Mouse (Mus musculus): ENCODE measurements around the gene Gm3488.
"Not testable (repeated sequence)": the region's sequence is repeated elsewhere in the genome, so short reads cannot be mapped to it uniquely, and the experiment has no call there.

Gm3488 gene

GRCm38 (mm10) chr14:5501374-5501773 lies at the start of gene Gm3488:
Gene Gm3488, plus strand, starts transcription at chr14:5501674.
- DNase-seq (ENCODE audit: low spot score in 2 of 2): not testable (repeated sequence)

- not testable (repeated sequence) for DNase-seq (ENCODE audit: low spot score in 2 of 2)
Measured at GRCm38 (mm10) chr14:5455367-5455766, 46.1 kb upstream of the Gm3488 start, which contains the start of gene Gm3194. Gene Gm3194, minus strand, starts transcription at chr14:5455467.

DNA sequence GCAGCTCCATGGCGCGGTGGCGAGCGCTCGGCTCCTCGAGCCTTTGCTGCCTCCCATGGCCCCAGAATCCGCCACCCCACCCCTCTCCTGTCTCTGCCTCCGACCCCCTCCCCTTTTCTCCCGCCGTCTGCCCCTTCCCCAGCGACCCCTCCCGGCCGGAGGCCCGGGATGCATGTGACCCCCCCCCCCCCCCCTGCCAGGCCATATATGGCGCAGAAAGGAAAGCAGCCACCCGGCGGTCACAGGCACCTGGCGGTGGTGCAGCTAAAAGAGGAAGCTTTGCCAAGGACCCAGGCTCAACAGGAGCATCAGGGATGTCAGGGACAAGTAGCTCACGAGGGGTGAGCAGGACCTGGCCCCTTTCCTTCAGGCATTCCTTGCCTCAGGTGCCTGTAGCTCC lies 41.0 kb upstream of the Gm3488 start:
- DNase-seq (ENCODE audit: low spot score in 2 of 2): not testable (repeated sequence)

- not testable (repeated sequence) for DNase-seq (ENCODE audit: low spot score in 2 of 2)
Measured at GRCm38 (mm10) chr14:5477730-5478129, 23.7 kb upstream of the Gm3488 start, which contains the start of gene Gm8246. Gene Gm8246, minus strand, starts transcription at chr14:5477830.

- DNase-seq (ENCODE audit: low spot score in 2 of 2): not testable (repeated sequence)
Measured at GRCm38 (mm10) chr14:5483907-5484306, 17.6 kb upstream of the Gm3488 start, which contains the start of gene Gm3187. Gene Gm3187, plus strand, starts transcription at chr14:5484207.

DNA sequence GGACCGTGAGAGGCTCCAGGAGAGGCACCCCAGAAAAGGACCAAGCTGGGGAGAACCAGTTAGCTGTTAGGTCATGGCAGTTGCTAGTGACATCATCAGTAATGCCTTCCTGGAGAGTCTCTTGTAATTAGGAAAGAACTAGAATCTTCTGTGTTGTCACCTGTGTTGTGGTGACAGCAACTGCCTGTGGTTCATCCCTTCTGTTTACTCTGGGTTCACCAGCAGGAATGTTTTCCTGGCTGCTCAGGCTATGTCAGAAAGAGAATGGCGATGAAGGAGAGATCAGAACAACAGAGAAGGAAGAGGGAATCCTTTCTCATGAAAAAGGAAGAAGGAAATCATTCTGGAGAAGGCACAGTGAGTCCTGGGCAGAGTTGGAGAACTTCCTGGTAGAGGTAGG lies 36.7 kb downstream of the Gm3488 start, which contains the start of gene Gm3532:
TSS of gene Gm3532 (plus strand) at position 301 of the 400 bp plus-strand sequence.
- DNase-seq (ENCODE audit: low spot score in 2 of 2): not testable (repeated sequence)

All from spleen, postnatal 10 days (tissue).